Mouse (Mus musculus) heart, postnatal 0 days (tissue): ENCODE results near the gene Trio.

Experiments used
- CTCF ChIP-seq: IDR thresholded peaks from 2 replicates; pipeline ENCODE4 v1.5.1; 2016; ENCODE audit warnings: antibody characterized with exemption, control low read depth, low read depth
- EP300 ChIP-seq: IDR thresholded peaks from 2 replicates; pipeline ENCODE4 v1.6.1; 2016; ENCODE audit warnings: antibody characterized with exemption, low read depth

DNA sequence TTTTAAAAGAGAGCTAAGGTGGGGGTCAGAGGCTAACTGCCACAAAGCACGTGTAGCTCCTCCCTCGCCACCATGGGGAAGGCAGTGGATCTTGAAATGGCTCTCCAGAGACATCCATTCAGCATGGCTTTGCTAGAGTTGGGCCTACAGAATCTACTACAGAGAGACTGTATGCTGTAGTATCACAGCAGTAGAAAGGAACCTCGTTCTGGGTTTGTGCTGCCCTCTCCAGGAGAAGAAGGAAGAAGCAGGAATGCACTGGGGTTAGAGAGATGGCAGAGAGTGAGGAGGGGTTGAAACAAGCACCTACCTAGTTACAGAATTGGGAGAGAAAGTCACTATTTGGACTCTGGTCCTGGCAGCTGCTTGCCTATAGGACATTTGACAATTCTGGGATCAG is 310.3 kb downstream of the Trio start:
- TF ChIP-seq CTCF, result peak; percentile 63
- no peak for TF ChIP-seq EP300
